Mouse (Mus musculus) kidney, postnatal 0 days (tissue): ENCODE measurements around the gene Sfrp2. TPM values are rescaled to one million over a fixed set of nuclear protein-coding genes. Genes with fewer than 3 reads are reported as not detected.

Experiments used
- ATAC-seq: fragments of 200-750 bp; cut with Nextera tagmentation; replicated peaks from 2 replicates; pipeline ENCODE4 v1.8.0; 2017; ENCODE audit warnings: low read depth, moderate number of reproducible peaks, moderate TSS enrichment, moderate library complexity; ENCODE audit not compliant: low FRiP score
- DNase-seq: peaks from one replicate; pipeline ENCODE4 v3.0.0-alpha.2; 2016; ENCODE audit warnings: low spot score
- H3K27ac ChIP-seq: fragments of 300-500 bp; sonication (generic); 2 replicates; pipeline ENCODE4 v1.5.1; 2014; ENCODE audit warnings: mild to moderate bottlenecking
- H3K27me3 ChIP-seq: fragments of 300-500 bp; sonication (generic); 2 replicates; pipeline ENCODE4 v1.6.1; 2014; ENCODE audit warnings: low read length, mixed read lengths; ENCODE audit not compliant: insufficient read depth
- H3K36me3 ChIP-seq: fragments of 300-500 bp; sonication (generic); 2 replicates; pipeline ENCODE4 v1.6.1; 2014; ENCODE audit warnings: low read length, mixed read lengths; ENCODE audit not compliant: insufficient read depth
- H3K4me1 ChIP-seq: fragments of 300-500 bp; sonication (generic); replicated peaks from 2 replicates; pipeline ENCODE4 v1.6.1; 2014; ENCODE audit warnings: antibody characterized with exemption, low read length, mixed read lengths; ENCODE audit not compliant: insufficient read depth
- H3K4me2 ChIP-seq: fragments of 300-500 bp; sonication (generic); 2 replicates; pipeline ENCODE4 v1.6.1; 2014; ENCODE audit warnings: mild to moderate bottlenecking, low read length, moderate library complexity, mixed read lengths
- H3K4me3 ChIP-seq: fragments of 300-500 bp; sonication (generic); replicated peaks from 2 replicates; pipeline ENCODE4 v1.5.1; 2014; ENCODE audit warnings: low read depth, low read length
- H3K9ac ChIP-seq: fragments of 300-500 bp; sonication (generic); 2 replicates; pipeline ENCODE4 v1.6.1; 2014; ENCODE audit warnings: low read depth, low read length
- H3K9me3 ChIP-seq: fragments of 300-500 bp; sonication (generic); replicated peaks from 2 replicates; pipeline ENCODE4 v1.6.1; 2016; ENCODE audit warnings: low read length, inconsistent platforms, mixed read lengths
- CTCF ChIP-seq: IDR thresholded peaks from 2 replicates; pipeline ENCODE4 v1.5.1; 2016; ENCODE audit warnings: antibody characterized with exemption, low read depth, mild to moderate bottlenecking, moderate library complexity
- WGBS: fragments of 180-500 bp; shearing (Covaris S2); extraction: QIAGEN DNeasy Blood & Tissue Kit; methylation state at CpG from one replicate; pipeline ENCODE4 v1.1.7; 2014; 5-methylcytosine and 5-hydroxymethylcytosine counted together
- polyA plus RNA-seq: library from polyadenylated mRNA; unstranded; fragments of >200 nt; fragmentation: Nextera tagmentation; extraction: Ambion mirVana; gene quantifications from 2 replicates; pipeline ENCODE4 v1.2.1, GENCODE M21; 2015

Sfrp2 gene
- polyA plus RNA-seq, 1 experiment from 2014 or later: 126 TPM

- no peak overlapping the region for H3K9ac ChIP-seq
- H3K4me1 ChIP-seq: no peaks in the 10 kb centered on the region
- H3K27ac ChIP-seq: no peak overlapping the region
- ATAC-seq (no peak; the same call in 1 of the 2 replicates), DNase-seq (peak; percentile 15)
- no peaks in the 10 kb centered on the region for H3K9me3 ChIP-seq
- H3K27me3 ChIP-seq: no peaks in the 10 kb centered on the region
- H3K4me3 ChIP-seq: no peak overlapping the region
- WGBS: 32% methylated on average over 4 of the region's 4 CpGs
- no peak overlapping the region for H3K4me2 ChIP-seq
- peak; percentile 22; the same call in 1 of the 2 replicates for TF ChIP-seq CTCF
- H3K36me3 ChIP-seq: no peaks in the 10 kb centered on the region
These were observed 29.1 kb upstream of the Sfrp2 start for GRCm38 (mm10) chr3:83736980-83737379.

GRCm38 (mm10) chr3:83740246-83740645, 25.9 kb upstream of the Sfrp2 start:
- Histone ChIP-seq H3K36me3 (no peaks in the 10 kb centered on the region), H3K4me3 (no peak overlapping the region), H3K9me3 (no peaks in the 10 kb centered on the region), H3K9ac (no peak overlapping the region), H3K27ac (no peak overlapping the region), H3K4me1 (no peaks in the 10 kb centered on the region), H3K27me3 (no peaks in the 10 kb centered on the region), H3K4me2 (no peak overlapping the region)
- ATAC-seq: no peak
- WGBS: 69% methylated on average over 2 of the region's 2 CpGs
- no peak for TF ChIP-seq CTCF
- no peak for DNase-seq

- H3K9me3 ChIP-seq: no peaks in the 10 kb centered on the region
- H3K36me3 ChIP-seq: no peaks in the 10 kb centered on the region
- no peak overlapping the region for H3K4me2 ChIP-seq
- 84% methylated on average over 4 of the region's 4 CpGs for WGBS
- H3K27me3 ChIP-seq: no peaks in the 10 kb centered on the region
- H3K4me1 ChIP-seq: no peaks in the 10 kb centered on the region
- no peak overlapping the region for H3K27ac ChIP-seq
- H3K9ac ChIP-seq: no peak overlapping the region
- H3K4me3 ChIP-seq: no peak overlapping the region
- TF ChIP-seq CTCF: no peak
- no peak for DNase-seq
- ATAC-seq: no peak
These were observed 18.8 kb upstream of the Sfrp2 start for GRCm38 (mm10) chr3:83747276-83747675.

GRCm38 (mm10) chr3:83747895-83748294, 18.2 kb upstream of the Sfrp2 start:
- no peaks in the 10 kb centered on the region for H3K9me3 ChIP-seq
- H3K4me3 ChIP-seq: no peak overlapping the region
- H3K27me3 ChIP-seq: no peaks in the 10 kb centered on the region
- no peak overlapping the region for H3K27ac ChIP-seq
- DNase-seq (no peak), ATAC-seq (no peak)
- 73% methylated on average over 5 of the region's 5 CpGs for WGBS
- no peak overlapping the region for H3K9ac ChIP-seq
- no peaks in the 10 kb centered on the region for H3K4me1 ChIP-seq
- no peak overlapping the region for H3K4me2 ChIP-seq
- H3K36me3 ChIP-seq: no peaks in the 10 kb centered on the region
- no peak for TF ChIP-seq CTCF

- peak; percentile 25 for DNase-seq
- Histone ChIP-seq H3K9me3 (no peaks in the 10 kb centered on the region), H3K27ac (no peak overlapping the region), H3K36me3 (no peaks in the 10 kb centered on the region), H3K27me3 (no peaks in the 10 kb centered on the region), H3K4me2 (no peak overlapping the region), H3K4me1 (no peaks in the 10 kb centered on the region), H3K4me3 (no peak overlapping the region), H3K9ac (no peak overlapping the region)
- no peak for ATAC-seq
- 31% methylated on average over 2 of the region's 2 CpGs for WGBS
- TF ChIP-seq CTCF: peak; percentile 58; the same call in 1 of the 2 replicates
These were observed 14.5 kb upstream of the Sfrp2 start for GRCm38 (mm10) chr3:83751625-83752024.

- H3K36me3 ChIP-seq: no peaks in the 10 kb centered on the region
- H3K9ac ChIP-seq: no peak overlapping the region
- DNase-seq (no peak), ATAC-seq (no peak)
- WGBS: 81% methylated on average over 5 of the region's 5 CpGs
- H3K27me3 ChIP-seq: no peaks in the 10 kb centered on the region
- H3K9me3 ChIP-seq: no peaks in the 10 kb centered on the region
- H3K27ac ChIP-seq: no peak overlapping the region
- no peaks in the 10 kb centered on the region for H3K4me1 ChIP-seq
- TF ChIP-seq CTCF: no peak
- no peak overlapping the region for H3K4me2 ChIP-seq
- no peak overlapping the region for H3K4me3 ChIP-seq
These were observed 13.9 kb upstream of the Sfrp2 start for GRCm38 (mm10) chr3:83752196-83752595.

GRCm38 (mm10) chr3:83755043-83755635, 11.0 kb upstream of the Sfrp2 start:
- no peak overlapping the region for H3K4me2 ChIP-seq
- no peaks in the 10 kb centered on the region for H3K9me3 ChIP-seq
- no peak overlapping the region for H3K27ac ChIP-seq
- no peak overlapping the region for H3K4me3 ChIP-seq
- ATAC-seq (no peak), DNase-seq (no peak)
- TF ChIP-seq CTCF: no peak
- 72% methylated on average over 15 of the region's 15 CpGs for WGBS
- H3K4me1 ChIP-seq: no peaks in the 10 kb centered on the region
- no peaks in the 10 kb centered on the region for H3K27me3 ChIP-seq
- H3K36me3 ChIP-seq: no peaks in the 10 kb centered on the region
- H3K9ac ChIP-seq: no peak overlapping the region
